Mouse (Mus musculus): Measurements from ENCODE around the gene Gm4553.
"Not testable (repeated sequence)": the region's sequence is repeated elsewhere in the genome, so short reads cannot be mapped to it uniquely, and the experiment has no call there.

Gene Gm4553

GRCm38 (mm10) chr7:142134206-142134995, 31.1 kb downstream of the Gm4553 start:
- DNase-seq (ENCODE audit: low spot score), result no peak

GRCm38 (mm10) chr7:142128843-142129242, 36.7 kb downstream of the Gm4553 start:
- DNase-seq (ENCODE audit: low spot score), result no peak

- DNase-seq (ENCODE audit: low spot score), result not testable (repeated sequence)
Observed at GRCm38 (mm10) chr7:142120629-142121028, 44.9 kb downstream of the Gm4553 start, which contains the start of gene Gm45618. Gene Gm45618 (minus strand): TSS chr7:142120729.

- no peak for DNase-seq (ENCODE audit: low spot score)
Observed at GRCm38 (mm10) chr7:142119632-142120031, 45.9 kb downstream of the Gm4553 start.

Measured in yolk sac, embryonic 10.5 days (tissue).